Mouse (Mus musculus): ENCODE results near the gene Sp6.

Gene Sp6

DNA sequence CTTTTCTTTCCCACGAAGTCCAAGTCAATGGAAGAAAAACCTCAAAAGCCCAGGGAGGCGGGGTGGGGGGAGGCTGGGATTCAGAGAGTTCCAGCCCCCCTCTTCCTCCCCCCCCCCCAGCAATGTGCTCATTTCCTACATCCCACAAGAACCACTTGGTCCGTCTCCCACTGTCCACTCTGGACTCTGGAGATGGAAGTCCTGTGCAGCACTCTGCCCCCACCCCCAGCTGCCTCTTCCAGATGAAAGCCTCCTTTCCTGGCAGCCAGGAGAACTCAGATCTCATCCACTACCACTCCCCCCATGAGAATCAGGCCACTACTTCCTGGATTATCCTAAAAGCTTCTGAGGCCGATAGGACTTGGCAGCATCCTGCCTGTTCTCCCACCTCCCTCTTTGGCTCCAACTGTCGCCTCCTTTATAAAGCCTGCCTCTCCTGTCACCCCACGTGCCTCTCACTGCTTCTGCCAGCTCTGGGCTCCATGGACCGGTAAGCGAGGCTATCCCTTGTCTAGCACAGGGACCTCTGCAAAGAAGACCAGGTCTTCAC lies at the start of gene Sp6:
TSS of gene Sp6 (plus strand) at position 274 of the 550 bp plus-strand sequence.
- no peak for DNase-seq (ENCODE audit: extremely low spot score, low spot score)

DNA sequence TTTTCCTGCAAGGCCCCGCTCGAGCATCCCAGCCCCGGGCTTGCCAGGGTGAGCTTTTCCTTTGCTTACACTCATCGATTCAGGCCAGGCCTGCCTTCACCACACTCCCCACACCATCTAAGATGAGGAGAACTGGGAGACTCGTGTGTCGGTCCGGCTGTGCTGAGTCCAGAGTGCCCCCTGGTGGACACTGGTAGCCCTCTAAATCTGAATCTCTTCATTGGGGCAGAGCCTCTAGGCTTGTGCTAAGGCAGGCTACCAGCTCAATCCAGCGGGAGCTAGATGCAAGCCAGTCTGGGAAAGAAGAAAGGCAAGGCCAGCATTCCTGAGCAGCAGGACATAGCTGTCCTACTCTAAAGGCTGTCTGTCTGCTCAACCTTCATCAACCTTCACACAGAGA lies 49.6 kb upstream of the Sp6 start:
- peak; percentile 86 for DNase-seq (ENCODE audit: extremely low spot score, low spot score)

DNA sequence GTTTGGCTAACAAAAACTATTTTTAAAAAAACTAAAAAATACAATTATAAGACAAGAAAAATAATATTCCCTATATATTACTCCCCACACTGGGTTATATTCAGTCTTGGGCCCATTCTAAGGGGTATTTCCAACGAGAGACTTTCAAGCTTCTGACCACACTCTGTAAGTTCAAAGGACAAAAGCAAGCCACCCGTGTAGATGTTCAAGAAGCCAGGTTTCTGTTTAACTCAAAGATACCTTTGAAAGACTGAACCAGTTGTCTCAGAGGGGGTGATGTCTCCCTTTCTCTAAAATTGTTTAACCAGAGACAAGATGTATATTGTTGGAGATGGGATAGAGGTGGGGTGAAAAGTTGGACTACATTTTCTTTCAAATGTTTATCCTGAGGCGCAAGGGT lies 47.0 kb upstream of the Sp6 start:
- DNase-seq (ENCODE audit: extremely low spot score, low spot score) = no peak

DNA sequence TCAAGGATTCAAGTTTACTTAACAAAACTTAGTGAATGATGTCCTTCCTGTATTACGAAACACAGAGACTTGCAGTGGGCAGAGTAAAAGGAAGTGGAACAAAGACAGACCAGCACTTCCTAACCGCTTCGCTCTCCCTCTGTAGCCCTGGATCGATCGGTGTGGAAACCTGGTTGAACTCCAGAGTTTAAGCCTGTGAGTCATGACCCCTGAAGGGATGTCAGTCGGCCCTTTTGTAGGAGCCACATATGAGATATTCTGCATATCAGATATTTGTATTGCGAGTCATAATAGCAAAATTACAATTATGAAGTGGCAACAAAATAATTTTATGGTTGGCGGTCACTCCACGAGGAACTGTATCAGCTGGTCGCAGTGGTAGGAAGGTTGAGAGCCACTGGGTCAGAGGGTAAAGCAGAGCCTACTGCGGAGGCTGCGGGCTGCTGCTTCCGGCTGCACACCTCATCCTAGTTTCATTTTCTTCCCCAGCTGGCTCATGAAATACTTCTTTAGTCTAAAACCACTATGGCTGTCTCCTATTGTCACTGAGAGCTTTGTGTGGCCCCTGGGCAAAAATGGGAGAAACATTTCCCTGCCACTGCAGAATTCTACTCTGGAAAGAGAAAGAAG lies 46.2 kb upstream of the Sp6 start:
- DNase-seq (ENCODE audit: extremely low spot score, low spot score) = no peak

DNA sequence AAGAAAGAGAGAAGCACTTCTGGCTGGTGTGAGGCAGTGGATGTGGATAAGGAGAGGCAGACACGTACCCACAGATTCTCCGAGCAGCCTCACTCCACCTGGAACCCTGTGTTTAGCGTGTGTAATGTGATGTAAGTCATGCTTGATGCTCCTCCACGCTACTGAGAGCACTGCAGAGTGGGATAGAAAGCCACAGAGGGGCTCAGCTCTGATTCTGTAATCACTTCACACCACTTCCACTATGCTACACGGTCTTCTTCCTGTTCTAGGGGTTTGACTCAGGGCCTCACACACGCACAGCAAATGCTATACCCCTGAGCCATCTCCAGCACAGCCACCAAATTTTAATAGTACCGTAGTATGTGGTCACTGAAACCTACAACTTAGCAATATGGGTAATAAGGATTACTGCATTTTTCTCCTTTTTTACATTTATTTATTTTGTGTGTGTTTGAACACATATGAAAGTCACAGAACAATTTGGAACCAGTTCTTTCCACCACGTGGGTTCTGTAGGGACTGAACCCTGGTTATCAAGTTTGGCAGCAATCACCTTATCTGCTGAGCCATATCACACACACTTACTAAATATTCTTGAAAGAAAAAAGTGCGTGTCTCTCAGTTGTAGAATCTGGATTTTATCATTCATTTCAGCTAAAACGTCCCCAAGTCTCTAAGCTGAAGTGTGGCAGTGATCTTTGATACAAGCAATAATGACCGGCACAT lies 45.5 kb upstream of the Sp6 start:
- no peak for DNase-seq (ENCODE audit: extremely low spot score, low spot score)

DNA sequence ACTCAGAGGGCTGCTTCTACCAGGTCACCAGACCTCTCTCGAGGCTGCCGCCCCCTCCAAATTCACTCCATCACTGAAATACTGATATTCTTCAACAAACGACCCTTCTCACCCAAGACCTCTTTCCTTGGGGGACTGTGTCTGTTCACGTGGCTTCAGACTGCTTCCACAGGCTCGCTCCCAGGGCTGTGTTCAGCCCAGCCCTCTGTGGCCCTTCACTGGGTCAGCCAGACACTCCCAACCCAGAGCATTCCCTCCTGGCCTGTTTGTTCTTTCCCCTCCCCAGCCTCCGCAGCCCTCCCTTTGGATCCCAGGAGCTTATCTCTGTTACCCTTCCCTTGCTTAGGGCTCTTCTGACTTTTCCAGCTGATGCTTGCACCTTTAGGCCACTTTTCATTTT lies 44.7 kb upstream of the Sp6 start:
- no peak for DNase-seq (ENCODE audit: extremely low spot score, low spot score)

DNA sequence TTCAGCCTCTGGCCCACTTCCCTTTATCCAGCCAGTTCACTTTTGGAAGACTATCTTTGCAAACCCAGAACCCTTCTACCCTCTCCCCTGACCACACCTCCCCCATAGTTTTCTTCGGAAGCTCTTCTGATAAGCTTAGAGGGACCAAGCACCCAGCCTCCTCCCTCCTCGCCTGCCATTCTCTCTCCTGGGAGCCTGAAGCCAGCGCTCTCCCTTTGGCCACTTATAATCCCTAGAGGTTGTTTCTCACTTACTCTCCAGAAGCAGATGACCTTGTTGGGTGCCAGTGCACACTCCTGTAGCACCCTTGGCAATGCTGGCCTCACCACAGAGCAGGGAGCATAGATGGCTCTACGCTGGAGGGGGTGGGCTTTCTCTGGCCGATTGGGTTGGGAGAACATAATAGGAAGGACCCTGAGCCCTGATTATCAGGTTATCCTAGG lies 43.9 kb upstream of the Sp6 start:
- DNase-seq (ENCODE audit: extremely low spot score, low spot score) = no peak

DNA sequence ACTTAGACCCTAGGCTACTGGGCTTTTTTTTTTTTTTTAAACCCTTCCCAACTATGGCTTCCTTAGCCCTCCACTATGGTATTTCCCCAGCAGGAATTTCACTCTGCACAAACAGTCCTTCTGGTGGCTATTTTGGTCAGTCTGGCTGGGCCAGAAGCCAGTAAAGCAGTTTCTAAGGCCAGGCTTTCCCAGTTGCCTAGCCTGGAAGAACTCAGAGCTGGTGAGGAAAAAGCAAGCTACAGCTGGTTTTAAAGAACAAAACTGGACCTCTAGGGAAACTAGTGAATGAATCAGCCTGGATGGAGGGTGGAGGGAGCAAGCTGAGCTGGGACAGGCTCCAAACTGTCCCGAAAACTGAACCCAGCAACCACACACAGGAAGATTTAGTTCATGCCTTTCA lies 43.4 kb upstream of the Sp6 start:
- no peak for DNase-seq (ENCODE audit: extremely low spot score, low spot score)

DNA sequence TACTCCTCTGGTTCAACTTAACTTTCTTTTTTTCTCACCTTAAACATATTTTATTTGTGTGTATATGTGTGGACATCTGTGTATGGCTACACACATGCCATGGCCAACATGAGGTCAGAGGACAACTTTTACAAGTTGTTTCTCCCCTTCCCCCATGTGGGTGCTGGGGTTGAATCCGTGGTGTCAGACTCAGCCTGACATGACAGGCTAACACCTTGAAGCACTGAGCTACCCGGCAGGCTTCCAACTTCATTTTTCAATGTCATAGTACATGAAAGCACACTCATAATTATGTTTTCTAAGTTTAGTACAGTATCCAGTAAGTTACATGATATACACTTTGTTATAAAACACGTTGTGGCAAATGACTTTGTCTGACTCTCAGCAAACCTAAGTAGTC lies 42.9 kb upstream of the Sp6 start:
- no peak for DNase-seq (ENCODE audit: extremely low spot score, low spot score)

DNA sequence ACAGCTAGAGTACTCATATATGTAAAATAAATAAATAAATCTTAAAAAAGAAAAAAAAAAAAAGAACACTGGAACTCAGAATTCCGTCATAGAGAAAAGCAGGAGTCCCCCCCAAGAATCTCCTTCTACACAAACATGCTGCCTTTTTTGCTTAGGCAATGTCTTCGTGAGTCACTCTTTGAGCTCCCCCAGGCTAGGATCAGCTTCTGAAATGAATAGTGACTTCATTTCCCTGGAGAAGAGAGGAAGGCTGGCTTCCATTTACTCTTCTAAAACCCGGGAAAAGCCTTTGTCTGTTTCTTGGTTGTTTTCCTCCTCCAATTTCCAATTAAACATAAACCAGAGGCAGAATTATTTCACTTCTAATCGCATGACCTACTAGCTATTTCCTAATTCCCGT lies 40.3 kb upstream of the Sp6 start:
- no peak for DNase-seq (ENCODE audit: extremely low spot score, low spot score)

DNA sequence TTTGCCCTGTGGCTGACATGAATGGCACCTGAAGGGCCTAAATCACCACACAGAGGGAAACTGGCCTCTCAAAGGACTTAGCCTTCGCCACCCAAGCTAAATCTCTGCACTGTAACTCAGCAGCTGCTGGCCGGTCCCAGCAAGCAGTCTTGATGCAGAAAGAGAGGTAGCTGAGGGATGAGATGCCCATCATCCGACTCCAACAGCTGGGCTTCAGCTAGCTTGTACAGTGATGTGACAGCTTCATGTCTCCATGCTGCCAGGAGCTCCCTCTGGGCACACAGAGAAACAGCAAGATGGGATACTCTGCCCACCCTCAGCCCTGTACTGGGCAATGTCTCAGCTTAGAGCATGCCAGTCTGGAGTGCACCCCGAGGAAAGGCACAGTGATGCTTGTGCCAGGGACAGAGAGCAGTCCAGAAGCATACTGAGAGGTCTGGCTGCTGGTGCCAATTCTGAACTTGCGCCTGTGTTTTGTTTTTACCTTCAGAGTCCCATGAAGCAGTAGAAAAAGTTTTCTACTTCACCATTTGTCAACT lies 39.7 kb upstream of the Sp6 start:
- no peak for DNase-seq (ENCODE audit: extremely low spot score, low spot score)

DNA sequence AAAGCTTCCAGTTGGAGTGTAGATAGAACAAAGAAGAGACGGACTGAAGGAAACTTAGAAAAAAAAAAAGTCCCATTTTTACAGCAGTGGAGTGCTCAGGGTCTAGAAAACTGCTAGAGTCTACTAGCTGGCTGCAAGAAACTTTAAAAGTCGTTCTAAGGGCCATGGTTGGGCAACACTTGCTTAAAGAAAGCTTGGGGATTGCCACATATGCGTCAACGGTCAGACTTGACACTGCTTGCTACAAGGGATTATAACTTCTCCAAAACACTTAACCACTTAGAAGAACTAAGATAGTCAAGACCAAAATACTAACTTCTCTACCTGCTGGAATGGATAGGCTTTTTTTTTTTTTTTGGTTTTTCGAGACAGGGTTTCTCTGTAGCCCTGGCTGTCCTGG lies 38.4 kb upstream of the Sp6 start:
- no peak for DNase-seq (ENCODE audit: extremely low spot score, low spot score)

DNA sequence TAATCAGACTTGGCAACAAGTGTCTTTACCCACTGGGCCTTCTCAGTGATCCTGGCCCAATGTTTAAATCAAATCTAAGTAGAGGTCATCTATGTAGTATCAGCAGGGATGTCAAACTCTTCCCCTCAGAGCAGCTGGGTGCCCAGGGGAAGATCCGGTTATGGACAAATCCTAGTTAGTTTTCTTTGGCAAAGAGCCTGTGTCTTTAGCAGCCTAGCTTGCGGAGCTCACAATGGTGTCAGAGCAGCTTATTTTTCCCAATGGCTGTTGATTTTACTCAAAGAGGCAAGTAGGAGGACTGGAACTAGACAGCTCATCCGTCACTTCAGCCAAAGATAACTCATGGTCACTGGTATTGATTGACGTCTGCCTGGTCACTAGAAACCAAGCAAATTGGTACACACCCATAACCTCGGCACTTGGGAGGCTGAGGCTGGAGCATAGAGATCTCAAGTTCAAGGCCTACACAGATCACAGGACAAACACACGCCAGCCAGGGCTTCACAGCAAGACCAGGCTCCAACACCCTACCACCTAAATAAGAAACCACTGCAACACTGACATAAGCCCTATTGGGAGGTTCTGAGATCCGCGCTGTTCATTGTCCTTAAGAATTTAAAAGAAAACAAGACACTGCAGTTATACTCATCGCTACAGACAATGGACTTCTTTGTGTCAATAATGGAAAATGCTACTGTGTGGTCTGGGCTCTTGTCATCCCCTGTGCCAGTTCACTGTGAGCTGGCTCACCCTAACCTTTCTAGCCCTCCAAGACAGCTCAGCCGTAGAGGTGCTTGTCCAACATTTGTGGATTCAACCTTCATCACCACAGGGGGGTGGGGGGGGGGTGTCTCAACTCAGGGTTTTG lies 37.4 kb upstream of the Sp6 start:
- DNase-seq (ENCODE audit: extremely low spot score, low spot score) = no peak

DNA sequence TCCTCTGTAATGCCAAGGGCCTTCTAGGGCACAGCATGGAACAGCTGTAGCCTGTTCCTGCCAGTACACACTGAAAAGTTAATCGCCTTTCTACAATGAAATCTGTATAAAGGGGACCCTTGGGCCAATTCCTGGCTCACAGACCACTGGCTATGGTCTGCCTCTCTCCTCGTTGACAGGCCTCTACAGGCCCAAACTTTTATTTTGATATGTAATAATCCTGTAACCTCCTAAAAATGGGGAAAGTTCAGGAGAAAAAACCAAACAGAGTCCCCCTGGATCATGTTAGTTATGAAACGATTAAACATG lies 36.9 kb upstream of the Sp6 start:
- DNase-seq (ENCODE audit: extremely low spot score, low spot score) = no peak

DNA sequence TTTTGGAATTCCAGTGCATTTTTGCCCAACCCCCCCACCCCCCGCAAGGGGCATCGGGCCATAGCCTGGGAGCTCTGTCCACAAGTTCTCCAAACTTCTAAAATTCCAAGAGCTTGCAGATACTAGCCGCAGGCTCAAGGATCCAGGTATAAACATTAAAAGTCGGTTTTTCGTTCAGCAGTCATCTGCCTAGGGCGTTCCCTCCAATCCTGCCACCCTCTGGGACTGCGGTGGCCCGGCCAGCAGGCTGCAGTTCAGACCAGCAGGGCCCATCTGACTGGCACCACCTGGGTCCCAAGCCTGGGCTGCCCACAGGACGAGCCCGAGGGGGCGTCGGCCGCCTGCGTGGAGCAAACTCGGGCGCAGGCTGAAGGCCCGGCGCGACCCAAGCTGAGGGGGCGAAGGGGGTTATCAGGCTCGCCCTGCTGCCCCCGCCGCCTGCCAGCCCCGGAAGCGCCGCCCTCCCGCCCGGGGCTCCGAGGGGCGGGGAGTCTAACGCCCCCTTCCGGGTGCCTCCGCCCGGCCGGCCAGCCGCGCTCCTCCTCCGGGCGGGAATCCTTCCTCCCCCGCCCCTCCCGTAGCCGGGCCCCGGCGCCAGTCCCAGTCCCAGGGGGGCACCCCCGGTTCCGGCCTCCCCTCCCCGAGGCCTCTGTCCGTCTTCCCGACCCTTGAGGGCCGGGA lies 36.1 kb upstream of the Sp6 start:
- no peak for DNase-seq (ENCODE audit: extremely low spot score, low spot score)

DNA sequence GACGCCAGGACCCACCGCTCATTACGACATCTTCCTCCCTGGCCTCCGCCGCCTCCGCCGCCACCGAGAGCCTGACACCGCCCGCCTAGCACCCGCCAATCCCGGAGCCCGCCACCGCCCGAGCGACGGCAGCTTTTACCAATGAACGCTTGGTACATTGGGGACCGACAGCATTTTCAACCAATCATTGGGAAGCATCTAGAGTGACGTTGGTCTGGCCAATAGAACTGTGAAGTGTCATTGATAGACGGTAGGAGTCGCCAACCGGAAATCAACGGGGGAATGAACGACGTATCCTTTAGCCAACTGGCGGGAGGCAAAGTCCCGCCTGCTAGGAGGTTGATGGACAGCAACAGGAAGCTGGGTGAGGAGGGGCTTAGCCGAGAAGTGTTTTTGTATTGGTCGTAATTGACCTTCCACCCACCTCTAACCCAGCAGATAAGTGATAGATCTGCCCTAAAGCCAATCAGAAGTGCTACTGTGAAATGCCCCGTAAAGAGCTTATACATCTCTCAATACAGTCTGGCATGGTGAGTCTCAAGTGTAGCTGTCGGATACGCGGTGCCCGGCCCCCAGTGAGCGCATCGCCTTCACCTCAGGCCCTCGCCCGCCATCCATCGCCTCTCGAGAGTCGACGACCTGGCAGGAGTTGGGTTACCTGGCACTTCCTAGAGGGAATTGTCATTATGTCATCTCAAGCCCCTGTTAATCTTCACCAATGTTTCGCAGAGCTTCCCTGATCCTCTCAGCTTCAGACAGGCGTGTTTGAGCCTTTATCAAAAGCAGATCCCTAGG lies 35.4 kb upstream of the Sp6 start:
- DNase-seq (ENCODE audit: extremely low spot score, low spot score) = peak; percentile 100

DNA sequence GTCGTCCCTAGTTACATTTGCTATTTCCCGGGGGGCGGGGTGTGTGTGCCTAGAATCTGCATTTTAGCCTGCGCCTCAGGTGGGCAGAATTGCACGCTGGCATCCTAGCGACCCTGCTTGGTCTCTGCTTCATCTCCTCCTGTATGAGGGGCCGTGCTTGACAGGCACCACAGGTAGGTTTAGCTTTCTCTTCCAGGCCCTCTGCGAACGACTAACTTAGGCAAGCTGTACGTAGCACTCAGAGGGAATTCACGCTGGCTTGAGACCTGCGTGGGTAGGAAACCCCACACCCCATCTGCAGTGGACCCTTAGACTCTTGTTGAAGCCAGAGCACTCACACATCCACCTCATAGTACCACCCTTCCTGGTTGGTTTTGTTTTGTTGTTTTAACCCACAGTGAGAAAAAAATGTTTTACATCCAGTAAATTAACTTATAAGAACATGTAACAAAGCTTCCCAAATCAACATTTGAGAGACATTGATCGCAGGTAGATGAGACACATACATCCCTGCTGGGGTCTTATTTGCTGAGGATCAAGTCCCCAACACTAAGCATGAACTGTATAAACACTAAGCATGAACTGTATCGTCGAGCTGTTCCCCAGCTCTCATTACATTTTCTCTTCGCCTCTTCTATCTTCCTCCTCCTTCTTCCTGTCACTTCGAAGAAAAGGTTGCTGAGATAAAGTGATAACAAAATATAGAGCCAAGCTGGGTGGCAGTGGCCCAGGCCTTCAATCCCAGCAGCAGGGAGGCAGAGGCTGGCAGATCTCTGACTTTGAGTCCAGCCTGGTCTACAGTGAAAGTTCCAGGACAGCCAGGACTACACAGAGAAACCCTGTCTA lies 34.6 kb upstream of the Sp6 start:
- DNase-seq (ENCODE audit: extremely low spot score, low spot score) = no peak

DNA sequence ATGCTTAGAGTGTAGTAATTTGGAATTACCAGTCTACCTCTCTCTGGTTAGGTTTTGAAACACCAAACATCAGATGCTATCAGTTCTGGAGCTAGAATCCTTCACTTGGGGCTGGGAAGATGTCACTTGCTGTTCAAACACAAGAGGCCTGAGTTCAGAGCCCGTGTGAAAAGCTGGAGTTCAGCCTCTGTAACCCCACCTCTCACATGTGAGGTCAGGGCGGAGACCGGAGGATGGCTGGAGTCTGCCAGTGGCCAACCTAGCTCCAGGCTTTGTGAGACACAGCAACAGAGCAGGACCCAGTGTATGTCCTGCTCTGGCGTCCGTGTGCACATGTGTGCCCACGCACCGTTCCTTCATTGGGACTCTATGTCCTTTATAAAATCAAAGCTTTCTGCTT lies 33.9 kb upstream of the Sp6 start:
- DNase-seq (ENCODE audit: extremely low spot score, low spot score) = no peak

DNA sequence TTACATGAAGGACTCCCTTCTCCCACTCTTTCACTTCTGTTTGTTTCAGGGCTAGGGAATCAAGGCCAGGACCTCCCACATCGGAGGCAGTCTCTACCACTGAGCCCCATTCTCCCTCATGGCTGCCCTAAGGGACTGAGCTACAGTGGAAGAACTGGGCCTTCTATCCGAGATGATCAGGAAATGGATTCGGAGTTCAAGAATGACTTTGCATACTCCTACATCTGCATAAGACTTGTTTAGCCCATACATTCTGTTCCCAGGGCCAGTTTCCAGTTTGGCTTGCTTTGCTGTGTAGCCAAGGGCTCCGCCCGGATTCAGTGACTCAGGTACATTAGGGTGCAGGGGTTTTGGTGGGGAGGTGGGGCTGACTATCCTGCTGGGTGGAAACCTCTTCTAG lies 33.2 kb upstream of the Sp6 start:
- DNase-seq (ENCODE audit: extremely low spot score, low spot score) = no peak

DNA sequence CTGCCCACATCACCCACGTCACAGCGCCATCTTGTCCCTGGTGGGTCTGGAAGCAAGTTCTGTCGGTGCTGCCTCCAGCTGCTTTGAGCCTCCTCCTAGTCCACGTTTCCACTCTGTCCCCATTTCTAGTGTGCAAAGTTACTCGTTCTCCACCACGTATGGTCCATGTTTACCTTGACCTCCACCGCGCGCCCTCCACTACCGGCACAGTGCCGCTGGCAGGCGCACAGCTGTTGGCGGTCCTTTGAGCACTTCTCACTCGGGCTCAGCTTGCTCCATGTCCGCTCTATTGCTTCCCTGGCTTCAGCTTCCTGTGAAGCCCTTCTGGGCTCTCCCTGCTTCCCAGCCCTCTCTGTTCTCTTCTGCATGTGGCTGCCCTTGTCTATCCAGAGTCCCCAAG lies 31.7 kb upstream of the Sp6 start:
- DNase-seq (ENCODE audit: extremely low spot score, low spot score) = no peak

All from neural tube, embryonic 10.5 days (tissue).